ENCODE assay signal across 10 mouse cellular contexts in the genomic region with DNA sequence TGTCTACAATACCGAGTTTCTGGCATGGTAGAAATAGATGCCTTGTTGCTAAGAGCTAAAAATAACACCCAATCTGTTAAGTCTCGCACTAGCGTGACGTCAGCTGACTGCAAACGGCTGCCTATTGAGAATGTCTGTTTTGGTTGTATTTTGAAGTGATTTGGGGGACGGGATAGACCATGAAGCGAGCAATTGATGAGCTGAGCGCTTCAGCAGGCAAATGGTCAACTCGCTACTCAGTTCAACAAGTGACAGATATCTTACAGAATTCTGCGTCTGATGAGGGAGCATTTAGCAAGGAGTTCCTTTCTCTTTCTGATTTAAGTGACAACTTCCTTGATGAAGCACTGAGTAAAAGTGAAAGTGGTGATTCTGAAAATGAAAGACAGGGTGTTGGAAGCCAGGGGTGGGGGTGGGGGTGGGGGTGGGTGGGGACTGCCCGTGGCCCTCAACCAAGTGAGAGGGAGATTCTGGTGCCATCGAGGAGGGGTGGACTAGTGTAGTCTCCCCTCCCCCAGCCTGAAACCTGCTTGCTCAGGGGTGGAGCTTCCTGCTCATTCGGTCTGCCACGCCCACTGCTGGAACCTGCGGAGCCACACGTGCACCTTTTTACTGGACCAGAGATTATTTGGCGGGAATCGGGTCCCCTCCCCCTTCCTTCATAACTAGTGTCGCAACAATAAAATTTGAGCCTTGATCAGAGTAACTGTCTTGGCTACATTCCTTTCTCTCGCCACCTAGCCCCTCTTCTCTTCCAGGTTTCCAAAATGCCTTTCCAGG. TPM values are rescaled to one million over a fixed set of nuclear protein-coding genes. Genes with fewer than 3 reads are reported as not detected.
DNase-seq lines count a peak whose midpoint lies in the region; ATAC-seq and TF ChIP-seq lines count a peak whose summit lies in the region.
"Not testable (repeated sequence)": the region's sequence is repeated elsewhere in the genome, so short reads cannot be mapped to it uniquely, and the experiment has no call there.
"Had no signal": no experiment of that assay in that cellular context is flagged by ENCODE, and none has a peak within 500 bp of the region (broad histone marks: within the 10 kb centered on the region; RNA-seq: fewer than 3 reads in every experiment).

No protein-coding gene starts in this region.

- not testable (repeated sequence) for H3K4me1 ChIP-seq in embryonic fibroblast, embryonic 13.5 days (ENCODE audit: control insufficient read depth, insufficient read depth, low read length); heart, embryonic 11.5 days (ENCODE audit: control insufficient read depth, insufficient read depth, low read length); intestine, embryonic 15.5 days (replicated peaks); limb, embryonic 15.5 days; lung, embryonic 16.5 days (replicated peaks; ENCODE audit: control insufficient read depth, insufficient read depth, low read length); neural tube, embryonic 13.5 days (replicated peaks)

- H3K27me3 ChIP-seq in heart, embryonic 11.5 days (ENCODE audit: control insufficient read depth, insufficient read depth, low read length); intestine, embryonic 15.5 days (replicated peaks); limb, embryonic 15.5 days; lung, embryonic 16.5 days (ENCODE audit: control insufficient read depth, insufficient read depth, low read depth, low read length); neural tube, embryonic 13.5 days: not testable (repeated sequence)

- not testable (repeated sequence) for ATAC-seq in heart, embryonic 11.5 days (replicated peaks; ENCODE audit: insufficient number of reproducible peaks, low FRiP score, low TSS enrichment); intestine, embryonic 15.5 days; limb, embryonic 15.5 days (ENCODE audit: insufficient number of reproducible peaks, low FRiP score, low TSS enrichment, low read depth); neural tube, embryonic 13.5 days (ENCODE audit: low read depth)
- ATAC-seq in lung, embryonic 16.5 days (ENCODE audit: low read depth) = peak; percentile 60; the same call in 1 of the 2 replicates

- not testable (repeated sequence) for H3K9ac ChIP-seq in heart, embryonic 11.5 days (ENCODE audit: low read depth, low read length); intestine, embryonic 15.5 days; limb, embryonic 15.5 days; neural tube, embryonic 13.5 days
- H3K9ac ChIP-seq in lung, embryonic 16.5 days (ENCODE audit: low read length) = peak overlapping the region; percentile 48

- DNase-seq in T-cell, adult 2 months (ENCODE audit: low spot score) = peak; percentile 56

- not testable (repeated sequence) for TF ChIP-seq POLR2A in embryonic fibroblast, embryonic 13.5 days (IDR thresholded peaks at IDR 0.05; ENCODE audit: low read depth, low read length)

- H3K4me3 ChIP-seq in embryonic fibroblast, embryonic 13.5 days (ENCODE audit: insufficient read depth, low read length) = peak overlapping the region; percentile 39
- H3K4me3 ChIP-seq in heart, embryonic 11.5 days (ENCODE audit: low read depth, low read length) = peak overlapping the region; percentile 36
- H3K4me3 ChIP-seq in intestine, embryonic 15.5 days (replicated peaks) = peak overlapping the region; percentile 23
- H3K4me3 ChIP-seq in limb, embryonic 15.5 days = peak overlapping the region; percentile 31
- H3K4me3 ChIP-seq in lung, embryonic 16.5 days (ENCODE audit: low read length) = peak overlapping the region; percentile 45
- H3K4me3 ChIP-seq in neural tube, embryonic 13.5 days = not testable (repeated sequence)

- TF ChIP-seq CTCF in embryonic fibroblast, embryonic 13.5 days (IDR thresholded peaks at IDR 0.05; ENCODE audit: borderline replicate concordance, insufficient read depth, low read length) = not testable (repeated sequence)

- not testable (repeated sequence) for H3K9me3 ChIP-seq in heart, embryonic 11.5 days (replicated peaks; ENCODE audit: control insufficient read depth, low read length); intestine, embryonic 15.5 days; limb, embryonic 15.5 days; lung, embryonic 16.5 days (ENCODE audit: control insufficient read depth, low read length); neural tube, embryonic 13.5 days

- 37% methylated on average over 19 of the region's 20 CpGs for WGBS in heart, embryonic 11.5 days (ENCODE audit: insufficient replicate concordance)
- WGBS in intestine, embryonic 15.5 days = 37% methylated on average over 19 of the region's 20 CpGs
- 38% methylated on average over 19 of the region's 20 CpGs for WGBS in limb, embryonic 15.5 days
- 36% methylated on average over 16 of the region's 20 CpGs for WGBS in lung, embryonic 16.5 days
- WGBS in neural tube, embryonic 13.5 days = 59% methylated on average over 20 of the region's 20 CpGs

- H3K4me2 ChIP-seq in heart, embryonic 11.5 days = peak overlapping the region; percentile 64
- peak overlapping the region; percentile 48 for H3K4me2 ChIP-seq in intestine, embryonic 15.5 days (replicated peaks)
- peak overlapping the region; percentile 40 for H3K4me2 ChIP-seq in limb, embryonic 15.5 days
- peak overlapping the region; percentile 59 for H3K4me2 ChIP-seq in lung, embryonic 16.5 days (ENCODE audit: low read depth, low read length)
- H3K4me2 ChIP-seq in neural tube, embryonic 13.5 days = 0 out of 2 replicates have a peak overlapping the region, but pooled peaks have one; percentile 10

- not testable (repeated sequence) for H3K27ac ChIP-seq in embryonic fibroblast, embryonic 13.5 days (ENCODE audit: insufficient read depth, low read length); heart, embryonic 11.5 days (ENCODE audit: low read depth, low read length); intestine, embryonic 15.5 days; limb, embryonic 15.5 days; lung, embryonic 16.5 days (ENCODE audit: low read length); neural tube, embryonic 13.5 days (replicated peaks)

- not testable (repeated sequence) for H3K36me3 ChIP-seq in heart, embryonic 11.5 days (ENCODE audit: control insufficient read depth, insufficient read depth, low read length); intestine, embryonic 15.5 days; limb, embryonic 15.5 days; lung, embryonic 16.5 days (ENCODE audit: control insufficient read depth, insufficient read depth, low read length); neural tube, embryonic 13.5 days

RNA-seq across cellular contexts. Expression of a gene that starts 19.7 kb away (rescaled TPM):
- not detected in 2 replicates for polyA plus RNA-seq in embryonic fibroblast, embryonic 13.5 days (2011; ENCODE audit: insufficient read length, low read depth, missing spikeins)
- not detected in 2 replicates for polyA plus RNA-seq in heart, embryonic 11.5 days (2014; fragmentation: Nextera tagmentation; extraction: Ambion mirVana)
- polyA plus RNA-seq in intestine, embryonic 15.5 days (2015; fragmentation: Nextera tagmentation; extraction: Ambion mirVana) = 0.09 TPM in 1 of 2 replicates, not detected in the other
- polyA plus RNA-seq in limb, embryonic 15.5 days (2015; fragmentation: Nextera tagmentation; extraction: Ambion mirVana) = not detected in 2 replicates
- polyA plus RNA-seq in lung, embryonic 16.5 days (2015; fragmentation: Nextera tagmentation; extraction: Ambion mirVana) = 9.3 and 9.9 TPM in 2 replicates
- polyA plus RNA-seq in neural tube, embryonic 13.5 days (2015; fragmentation: Nextera tagmentation; extraction: Ambion mirVana) = 0.10 and 0.12 TPM in 2 replicates
- polyA plus RNA-seq: adrenal gland, adult 2 months; large intestine, adult 2 months; neural tube, embryonic 11.5 days had no signal

RNA-seq across cellular contexts. Expression of a gene that starts 21.5 kb away (rescaled TPM):
- polyA plus RNA-seq in embryonic fibroblast, embryonic 13.5 days (2011; ENCODE audit: insufficient read length, low read depth, missing spikeins) = not detected in 2 replicates
- 0.14 TPM in 1 of 2 replicates, not detected in the other for polyA plus RNA-seq in heart, embryonic 11.5 days (2014; fragmentation: Nextera tagmentation; extraction: Ambion mirVana)
- polyA plus RNA-seq in intestine, embryonic 15.5 days (2015; fragmentation: Nextera tagmentation; extraction: Ambion mirVana) = not detected in 2 replicates
- not detected in 2 replicates for polyA plus RNA-seq in limb, embryonic 15.5 days (2015; fragmentation: Nextera tagmentation; extraction: Ambion mirVana)
- 4.6 and 5.4 TPM in 2 replicates for polyA plus RNA-seq in lung, embryonic 16.5 days (2015; fragmentation: Nextera tagmentation; extraction: Ambion mirVana)
- polyA plus RNA-seq in neural tube, embryonic 13.5 days (2015; fragmentation: Nextera tagmentation; extraction: Ambion mirVana) = not detected in 2 replicates
- polyA plus RNA-seq: adrenal gland, adult 2 months; neural tube, embryonic 11.5 days had no signal

RNA-seq across cellular contexts. Expression of a gene that starts 25.8 kb away (rescaled TPM):
- 1.2 and 2.6 TPM in 2 replicates for polyA plus RNA-seq in embryonic fibroblast, embryonic 13.5 days (2011; ENCODE audit: insufficient read length, low read depth, missing spikeins)
- polyA plus RNA-seq in heart, embryonic 11.5 days (2014; fragmentation: Nextera tagmentation; extraction: Ambion mirVana) = 0.13 and 0.18 TPM in 2 replicates
- 0.27 and 0.34 TPM in 2 replicates for polyA plus RNA-seq in intestine, embryonic 15.5 days (2015; fragmentation: Nextera tagmentation; extraction: Ambion mirVana)
- 0.32 and 0.37 TPM in 2 replicates for polyA plus RNA-seq in limb, embryonic 15.5 days (2015; fragmentation: Nextera tagmentation; extraction: Ambion mirVana)
- polyA plus RNA-seq in lung, embryonic 16.5 days (2015; fragmentation: Nextera tagmentation; extraction: Ambion mirVana) = 15.3 and 16.7 TPM in 2 replicates
- 0.25 TPM in 1 of 2 replicates, not detected in the other for polyA plus RNA-seq in neural tube, embryonic 13.5 days (2015; fragmentation: Nextera tagmentation; extraction: Ambion mirVana)

RNA-seq across cellular contexts. Expression of a gene that starts 32.8 kb away (rescaled TPM):
- 313 and 341 TPM in 2 replicates for polyA plus RNA-seq in embryonic fibroblast, embryonic 13.5 days (2011; ENCODE audit: insufficient read length, low read depth, missing spikeins)
- 147 and 151 TPM in 2 replicates for polyA plus RNA-seq in heart, embryonic 11.5 days (2014; fragmentation: Nextera tagmentation; extraction: Ambion mirVana)
- 106 and 119 TPM in 2 replicates for polyA plus RNA-seq in intestine, embryonic 15.5 days (2015; fragmentation: Nextera tagmentation; extraction: Ambion mirVana)
- 220 and 224 TPM in 2 replicates for polyA plus RNA-seq in limb, embryonic 15.5 days (2015; fragmentation: Nextera tagmentation; extraction: Ambion mirVana)
- polyA plus RNA-seq in lung, embryonic 16.5 days (2015; fragmentation: Nextera tagmentation; extraction: Ambion mirVana) = 169 and 172 TPM in 2 replicates
- 81.0 and 94.9 TPM in 2 replicates for polyA plus RNA-seq in neural tube, embryonic 13.5 days (2015; fragmentation: Nextera tagmentation; extraction: Ambion mirVana)

Comparison
In these comparisons a context has a peak if more than half of its experiments do, and no peak if none do; other contexts are left out.
1. H3K4me2 ChIP-seq: peak in every context shown above with its lines; median percentile 64 in heart, embryonic 11.5 days; 59 in lung, embryonic 16.5 days; 48 in intestine, embryonic 15.5 days; 40 in limb, embryonic 15.5 days; 10 in neural tube, embryonic 13.5 days.